Mouse (Mus musculus) heart, embryonic 11.5 days (tissue): ENCODE measurements around the gene Wdr95. TPM values are rescaled to one million over a fixed set of nuclear protein-coding genes. Genes with fewer than 3 reads are reported as not detected.

Experiments
- ATAC-seq: fragments of 200-750 bp; cut with Nextera tagmentation; replicated peaks from 2 replicates; pipeline ENCODE4 v1.8.0; 2017; ENCODE audit warnings: moderate library complexity; ENCODE audit not compliant: insufficient number of reproducible peaks, low FRiP score, low TSS enrichment
- H3K27ac ChIP-seq: fragments of 300-500 bp; sonication (generic); 2 replicates; pipeline ENCODE4 v1.5.1; 2014; ENCODE audit warnings: mild to moderate bottlenecking, low read depth, low read length
- H3K27me3 ChIP-seq: fragments of 300-500 bp; sonication (generic); 2 replicates; pipeline ENCODE4 v1.6.1; 2014; ENCODE audit warnings: mild to moderate bottlenecking, low read length, mixed read lengths; ENCODE audit not compliant: control insufficient read depth, insufficient read depth
- H3K36me3 ChIP-seq: fragments of 300-500 bp; sonication (generic); 2 replicates; pipeline ENCODE4 v1.6.1; 2014; ENCODE audit warnings: mild to moderate bottlenecking, low read length, moderate library complexity, mixed read lengths; ENCODE audit not compliant: control insufficient read depth, insufficient read depth
- H3K4me1 ChIP-seq: fragments of 300-500 bp; sonication (generic); 2 replicates; pipeline ENCODE4 v1.6.1; 2014; ENCODE audit warnings: low read length; ENCODE audit not compliant: control insufficient read depth, insufficient read depth
- H3K4me2 ChIP-seq: fragments of 300-500 bp; sonication (generic); 2 replicates; pipeline ENCODE4 v1.6.1; 2014; ENCODE audit warnings: mild to moderate bottlenecking, moderate library complexity
- H3K4me3 ChIP-seq: fragments of 300-500 bp; sonication (generic); 2 replicates; pipeline ENCODE4 v1.5.1; 2014; ENCODE audit warnings: low read depth, low read length
- H3K9ac ChIP-seq: fragments of 300-500 bp; sonication (generic); 2 replicates; pipeline ENCODE4 v1.6.1; 2014; ENCODE audit warnings: mild to moderate bottlenecking, low read depth, low read length, moderate library complexity
- H3K9me3 ChIP-seq: fragments of 300-500 bp; sonication (generic); replicated peaks from 2 replicates; pipeline ENCODE4 v1.6.1; 2016; ENCODE audit warnings: low read length; ENCODE audit not compliant: control insufficient read depth
- WGBS: fragments of 180-500 bp; shearing (Covaris S2); extraction: QIAGEN DNeasy Blood & Tissue Kit; methylation state at CpG from one replicate; pipeline ENCODE4 v1.1.7; 2014; ENCODE audit not compliant: insufficient replicate concordance; 5-methylcytosine and 5-hydroxymethylcytosine counted together
- polyA plus RNA-seq: library from polyadenylated mRNA; unstranded; fragments of >200 nt; fragmentation: Nextera tagmentation; extraction: Ambion mirVana; gene quantifications from 2 replicates; pipeline ENCODE4 v1.2.1, GENCODE M21; 2014

Wdr95 gene
- polyA plus RNA-seq, 1 experiment from 2014 or later = 0.09 TPM

DNA sequence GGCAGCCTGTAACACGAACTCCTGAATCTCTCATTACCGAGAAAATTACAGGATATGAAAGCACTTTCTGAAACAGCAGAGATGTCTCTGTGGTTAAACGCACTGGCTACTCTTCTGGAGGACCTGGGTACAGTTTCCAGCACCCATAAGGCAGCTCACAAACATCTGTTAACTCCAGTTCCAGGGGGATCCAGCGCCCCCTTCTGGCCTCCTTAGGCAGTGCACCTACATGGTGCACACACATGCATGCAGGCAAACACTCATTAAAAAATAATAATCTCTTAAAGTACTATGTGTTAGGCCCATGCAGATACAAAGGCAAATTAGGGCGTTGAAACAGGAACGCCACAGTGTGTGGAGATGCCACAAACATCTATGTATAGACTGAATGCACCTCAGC, 132.9 kb downstream of the Wdr95 start:
- Histone ChIP-seq H3K4me3 (no peak overlapping the region), H3K4me1 (no peaks in the 10 kb centered on the region), H3K27ac (no peak overlapping the region), H3K9me3 (0 out of 2 replicates have a peak, but pooled peaks cover 2% of the 10 kb centered on the region), H3K9ac (no peak overlapping the region), H3K27me3 (no peaks in the 10 kb centered on the region), H3K36me3 (no peaks in the 10 kb centered on the region), H3K4me2 (no peak overlapping the region)
- 80% methylated on average over 6 of the region's 6 CpGs for WGBS
- no peak for ATAC-seq

Other genes with a start within 250 kb of the Wdr95 start
- gene Medag, start 116.9 kb upstream of the Wdr95 start, polyA plus RNA-seq = 0.75 and 0.96 TPM in 2 replicates
- 0.52 and 0.57 TPM in 2 replicates for gene Tex26, start 89.0 kb upstream of the Wdr95 start, polyA plus RNA-seq
- 55.2 and 57.4 TPM in 2 replicates for gene Hsph1, start 107.7 kb downstream of the Wdr95 start, polyA plus RNA-seq
- gene B3glct, start 149.6 kb downstream of the Wdr95 start, polyA plus RNA-seq = 14.9 and 15.0 TPM in 2 replicates